23 mouse cellular contexts compared by ENCODE assay signal in the genomic region with DNA sequence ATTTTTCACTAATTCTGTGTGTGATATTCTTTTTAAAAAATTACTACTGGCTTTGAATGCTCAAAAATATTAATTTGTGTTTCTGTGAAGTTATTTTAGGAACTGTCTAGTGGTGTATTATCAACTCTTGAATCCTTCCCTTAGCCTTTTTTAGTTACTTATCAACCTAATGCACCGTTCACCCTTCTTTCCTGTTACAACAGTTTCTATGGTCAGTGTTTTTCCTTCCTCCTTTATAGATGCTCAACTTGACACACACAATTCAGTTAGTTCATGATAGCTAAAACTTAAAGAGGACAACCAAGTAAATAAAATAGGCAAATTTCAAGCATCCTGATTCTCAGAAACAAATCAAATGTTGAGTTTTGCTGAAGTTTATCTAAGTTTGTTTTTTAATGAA.
"Had no signal": no experiment of that assay in that cellular context is flagged by ENCODE, and none has a peak within 500 bp of the region (broad histone marks: within the 10 kb centered on the region; RNA-seq: fewer than 3 reads in every experiment).

No protein-coding gene starts in this region.

- H3K27me3 ChIP-seq: kidney, embryonic 15.5 days; limb, embryonic 12.5 days; limb, embryonic 15.5 days; liver, embryonic 13.5 days; midbrain, embryonic 13.5 days; neural tube, embryonic 13.5 days; stomach, embryonic 15.5 days had no signal

- DNase-seq: kidney, adult 2 months; kidney, postnatal 10 days; kidney, postnatal 4 days; left cerebral cortex, postnatal 4 days; liver, embryonic 13.5 days; lung, adult 2 months; lung, postnatal 14 days; lung, postnatal 4 days; retina, postnatal 1 day; right cerebral cortex, postnatal 25 days; spleen, adult 18-20 months; thymus, adult 18-20 months; thymus, postnatal 36 days had no signal

- H3K36me3 ChIP-seq: kidney, embryonic 15.5 days; limb, embryonic 12.5 days; limb, embryonic 15.5 days; liver, embryonic 13.5 days; midbrain, embryonic 10.5 days; midbrain, embryonic 13.5 days; neural tube, embryonic 13.5 days; stomach, embryonic 15.5 days had no signal

- H3K27ac ChIP-seq: kidney, embryonic 15.5 days; limb, embryonic 12.5 days; limb, embryonic 15.5 days; liver, embryonic 13.5 days; midbrain, embryonic 10.5 days; midbrain, embryonic 13.5 days; neural tube, embryonic 13.5 days; stomach, embryonic 15.5 days had no signal

- H3K4me3 ChIP-seq: kidney, embryonic 15.5 days; limb, embryonic 12.5 days; limb, embryonic 15.5 days; liver, embryonic 13.5 days; midbrain, embryonic 10.5 days; midbrain, embryonic 13.5 days; myocyte; neural tube, embryonic 13.5 days; stomach, embryonic 15.5 days had no signal

- H3K9me3 ChIP-seq: kidney, embryonic 15.5 days; limb, embryonic 12.5 days; limb, embryonic 15.5 days; liver, embryonic 13.5 days; midbrain, embryonic 10.5 days; midbrain, embryonic 13.5 days; neural tube, embryonic 13.5 days; stomach, embryonic 15.5 days had no signal

- H3K9ac ChIP-seq: kidney, embryonic 15.5 days; limb, embryonic 12.5 days; limb, embryonic 15.5 days; liver, embryonic 13.5 days; midbrain, embryonic 13.5 days; neural tube, embryonic 13.5 days; stomach, embryonic 15.5 days had no signal

- H3K4me1 ChIP-seq: kidney, embryonic 15.5 days; limb, embryonic 12.5 days; limb, embryonic 15.5 days; liver, embryonic 13.5 days; midbrain, embryonic 10.5 days; midbrain, embryonic 13.5 days; neural tube, embryonic 13.5 days; stomach, embryonic 15.5 days had no signal

- ATAC-seq: intestine, postnatal 0 days; midbrain, embryonic 13.5 days; midbrain, embryonic 16.5 days had no signal
